Mouse (Mus musculus) adrenal gland (tissue): ENCODE data around the gene Gm14851.
"Not testable (repeated sequence)": the region's sequence is repeated elsewhere in the genome, so short reads cannot be mapped to it uniquely, and the experiment has no call there.

Experiments
- intact Hi-C: fragments of 180-260 bp; cut with DNase I; formaldehyde crosslinking; loops from one replicate; pipeline ENCODE4 v1.15.1; 2025
- long read RNA-seq, 2 experiments: library from polyadenylated mRNA; unstranded; transcript quantifications; one replicate each; pipeline ENCODE4 v2.0.0; 2020; ENCODE audit warnings: borderline replicate concordance in 1 of 2; ENCODE audit not compliant: insufficient replicate concordance in 1 of 2

The Gm14851 gene
- long read RNA-seq, experiment 1 = 0 reads
- long read RNA-seq, experiment 2 = 0 reads

DNA sequence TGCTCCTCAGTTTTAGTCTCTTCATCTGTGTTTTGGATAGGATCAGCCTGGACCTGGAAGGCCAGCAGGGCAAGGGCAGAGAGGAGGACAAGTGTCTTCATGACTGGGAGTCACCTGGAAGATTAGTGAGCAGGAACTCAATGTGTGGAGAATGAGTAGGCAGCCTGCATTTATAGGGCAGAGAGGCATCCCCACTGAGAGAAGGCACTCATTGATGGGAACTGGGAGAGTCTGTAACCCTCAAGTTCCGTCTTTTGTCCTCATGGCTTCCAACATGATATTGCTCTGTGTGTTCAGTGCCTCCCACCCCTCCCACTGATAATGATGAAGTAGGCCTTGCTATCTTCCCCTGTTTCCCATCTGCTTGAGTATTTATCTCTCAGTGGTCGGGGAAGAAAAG is at the start of gene Gm14851:
Gene Gm14851, minus strand, starts transcription at position 101 of the 400 bp plus-strand sequence.
- intact Hi-C loops = not testable (repeated sequence)

DNA sequence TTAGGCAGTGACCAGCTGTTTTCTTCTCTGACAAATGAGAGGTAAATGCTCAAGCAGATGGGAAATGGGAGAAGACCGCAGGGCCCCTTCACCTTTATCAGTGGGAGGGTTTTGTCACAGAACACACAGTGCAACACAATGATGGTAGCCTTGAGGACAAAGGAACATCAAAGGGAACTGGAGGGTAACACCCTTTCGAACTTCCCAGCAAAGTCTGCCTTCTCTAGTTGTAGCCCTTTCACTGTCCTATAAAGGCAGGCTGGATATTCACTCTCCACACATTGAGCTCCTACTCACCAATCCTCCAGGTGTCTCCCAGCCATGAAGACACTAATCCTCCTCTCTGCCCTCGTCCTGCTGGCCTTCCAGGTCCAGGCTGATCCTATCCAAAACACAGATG is 38.5 kb upstream of the Gm14851 start, which contains the start of gene Defa30:
Gene Defa30, plus strand, starts transcription at position 301 of the 400 bp plus-strand sequence.
- intact Hi-C loops = not testable (repeated sequence)

DNA sequence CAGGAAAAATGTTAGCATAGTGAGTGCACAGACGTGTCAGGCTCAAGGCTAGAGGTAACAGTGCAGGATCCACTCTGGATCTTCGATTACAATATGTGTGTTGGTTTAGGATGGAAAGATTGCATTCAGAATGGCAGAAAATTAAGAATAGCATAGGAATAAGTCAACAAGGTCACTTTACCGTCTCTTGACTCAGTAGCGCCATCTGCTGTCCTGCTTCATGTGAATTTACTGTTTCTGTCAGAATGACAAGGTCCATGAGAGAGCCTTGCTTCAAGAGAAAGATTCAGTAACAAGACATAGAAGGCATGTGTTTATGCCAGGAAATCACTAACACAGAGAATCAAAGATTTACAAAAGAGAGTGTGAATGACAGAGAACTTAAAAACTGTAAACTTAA is 2.7 kb downstream of the Gm14851 start:
- intact Hi-C loops = no loop called here

DNA sequence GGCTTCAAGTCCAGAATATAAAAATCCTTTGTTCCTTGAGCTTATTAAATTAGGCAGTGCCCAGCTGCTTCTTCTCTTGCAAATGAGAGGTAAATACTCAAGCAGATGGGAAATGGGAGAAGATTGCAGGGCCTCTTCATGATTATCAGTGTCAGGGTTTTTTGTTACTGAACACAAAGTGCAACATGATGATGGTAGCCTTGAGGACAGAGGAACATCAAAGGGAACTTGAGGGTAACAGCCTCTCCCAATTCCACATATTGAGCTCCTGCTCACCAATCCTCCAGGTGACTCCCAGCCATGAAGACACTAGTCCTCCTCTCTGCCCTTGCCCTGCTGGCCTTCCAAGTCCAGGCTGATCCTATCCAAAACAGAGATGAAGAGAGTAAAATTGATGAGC is 11.7 kb downstream of the Gm14851 start, which contains the start of gene Defa25:
Gene Defa25, plus strand, starts transcription at position 301 of the 400 bp plus-strand sequence.
- intact Hi-C loops = not testable (repeated sequence)

DNA sequence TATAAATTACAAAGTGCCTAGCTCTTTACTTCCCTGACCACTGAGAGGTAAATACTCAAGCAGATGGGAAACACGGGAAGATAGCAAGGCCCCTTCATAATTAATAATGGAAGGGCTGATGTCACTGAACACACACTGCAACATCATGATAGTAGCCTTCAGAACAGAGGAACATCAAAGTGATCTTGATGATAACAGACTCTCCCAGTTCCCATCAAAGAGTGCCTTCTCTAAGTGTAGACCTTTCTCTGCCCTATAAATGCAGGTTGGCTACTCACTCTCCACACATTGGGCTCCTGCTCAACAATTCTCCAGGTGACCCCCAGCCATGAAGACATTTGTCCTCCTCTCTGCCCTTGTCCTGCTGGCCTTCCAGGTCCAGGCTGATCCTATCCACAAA is 31.1 kb downstream of the Gm14851 start, which contains the start of gene Defa35:
Gene Defa35, plus strand, starts transcription at position 301 of the 400 bp plus-strand sequence.
- intact Hi-C loops = not testable (repeated sequence)

DNA sequence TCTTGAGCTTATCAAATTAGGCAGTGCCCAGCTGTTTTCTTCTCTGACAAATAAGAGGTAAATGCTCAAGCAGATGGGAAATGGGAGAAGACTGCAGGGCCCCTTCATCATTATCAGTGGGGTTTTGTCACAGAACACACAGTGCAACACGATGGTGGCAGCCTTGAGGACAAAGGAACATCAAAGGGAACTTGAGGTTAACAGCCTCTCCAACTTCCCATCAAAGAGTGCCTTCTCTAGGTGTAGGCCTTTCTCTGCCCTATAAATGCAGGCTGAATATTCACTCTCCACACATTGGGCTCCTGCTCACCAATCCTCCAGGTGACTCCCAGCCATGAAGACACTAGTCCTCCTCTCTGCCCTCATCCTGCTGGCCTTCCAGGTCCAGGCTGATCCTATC is 41.1 kb downstream of the Gm14851 start, which contains the start of gene Defa23:
Gene Defa23, plus strand, starts transcription at position 301 of the 400 bp plus-strand sequence.
- intact Hi-C loops = not testable (repeated sequence)
